In genomic region chr5:103335916-103336688, GRCm38 (mm10) we compare ENCODE assay signal across 8 mouse cellular contexts.
A peak's percentile ranks its signal among the peaks of the same experiment; 100 is the strongest.
DNase-seq lines count a peak whose midpoint lies in the region; ATAC-seq and TF ChIP-seq lines count a peak whose summit lies in the region.

No protein-coding gene starts in this region.

- peaks cover 9% of the 10 kb centered on the region for H3K27me3 ChIP-seq in limb, embryonic 13.5 days

- peak overlapping the region; percentile 50 for H3K4me3 ChIP-seq in gastrocnemius, adult 2 months
- H3K4me3 ChIP-seq in limb, embryonic 13.5 days = no peak overlapping the region

- no peak for TF ChIP-seq CTCF in gastrocnemius, adult 2 months (IDR thresholded peaks at IDR 0.05)

- DNase-seq in gastrocnemius, adult 2 months = no peak
- DNase-seq in gastrocnemius, adult 8-10 months (ENCODE audit: low spot score in 2 of 2) = no peak
- peak; percentile 76 for DNase-seq in brain, adult 2 months (ENCODE audit: low read depth, low spot score)
- DNase-seq in frontal cortex, postnatal 10 days (ENCODE audit: low spot score in 2 of 2) = peak; percentile 19 to 25
- DNase-seq in adrenal gland, adult 2 months = no peak
- no peak for DNase-seq in gastrocnemius, postnatal 14 days

- WGBS in limb, embryonic 13.5 days = 21% methylated on average over 12 of the region's 12 CpGs

- H3K9ac ChIP-seq in limb, embryonic 13.5 days = no peak overlapping the region

- H3K4me2 ChIP-seq in limb, embryonic 13.5 days (replicated peaks) = peak overlapping the region; percentile 38

- intact Hi-C loops in gastrocnemius, adult 2 months (cut with DNase I) = no loop called here
- intact Hi-C loops in gastrocnemius, postnatal 14 days (cut with DNase I; ENCODE audit: low total_unique reads) = no loop called here

- ATAC-seq in limb, embryonic 13.5 days (ENCODE audit: low FRiP score, low read depth) = no peak
- ATAC-seq in megakaryocyte-erythroid progenitor cell, adult 5-6 weeks (replicated peaks; ENCODE audit: low FRiP score, low TSS enrichment, poor library complexity, severe bottlenecking) = no peak

- H3K4me1 ChIP-seq in limb, embryonic 13.5 days = peaks cover 17% of the 10 kb centered on the region

- no peaks in the 10 kb centered on the region for H3K36me3 ChIP-seq in limb, embryonic 13.5 days

- H3K9me3 ChIP-seq in limb, embryonic 13.5 days = no peaks in the 10 kb centered on the region

- no peak overlapping the region for H3K27ac ChIP-seq in gastrocnemius, adult 2 months
- no peak overlapping the region for H3K27ac ChIP-seq in limb, embryonic 13.5 days

Comparison
In these comparisons a context has a peak if more than half of its experiments do, and no peak if none do; other contexts are left out.
1. DNase-seq: peak in brain, adult 2 months (single experiment) and frontal cortex, postnatal 10 days (2 of 2); none in gastrocnemius, adult 2 months (single experiment), gastrocnemius, adult 8-10 months (0 of 2), adrenal gland, adult 2 months (single experiment) and gastrocnemius, postnatal 14 days (single experiment).